Mouse (Mus musculus) layer of hippocampus, adult 9-10 months (tissue): Measurements from ENCODE around the gene P2ry12.

Experiments used
- DNase-seq: peaks from one replicate; pipeline ENCODE4 v3.0.0; 2022; ENCODE audit warnings: low spot score

Gene P2ry12

DNA sequence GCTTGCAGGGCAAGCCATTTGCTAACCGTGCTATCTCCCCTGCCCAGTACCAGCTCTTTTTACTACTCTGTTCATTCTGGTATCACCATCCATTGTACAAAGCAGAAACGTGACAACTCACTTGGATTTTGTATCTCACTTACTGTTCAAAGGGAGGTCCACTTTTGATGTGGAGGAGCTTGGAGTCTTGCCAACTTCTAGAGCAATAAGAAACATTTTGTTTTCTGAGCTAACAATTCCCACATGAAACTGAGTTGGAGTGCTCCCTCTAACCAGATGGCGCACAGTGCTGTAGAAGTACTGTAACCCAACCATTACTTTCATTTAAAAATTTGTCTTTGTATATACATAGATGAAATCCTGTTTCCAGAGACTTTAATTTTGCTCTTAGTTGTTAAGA, 31.8 kb downstream of the P2ry12 start:
- DNase-seq = no peak

- no peak for DNase-seq
These were observed 33.7 kb downstream of the P2ry12 start for GRCm38 (mm10) chr3:59228730-59229551.

GRCm38 (mm10) chr3:59227696-59228095, 35.0 kb downstream of the P2ry12 start:
- DNase-seq = no peak

- DNase-seq = no peak
These were observed 37.3 kb downstream of the P2ry12 start for GRCm38 (mm10) chr3:59225411-59225810.

- no peak for DNase-seq
These were observed 40.4 kb downstream of the P2ry12 start for GRCm38 (mm10) chr3:59222303-59222702.

DNA sequence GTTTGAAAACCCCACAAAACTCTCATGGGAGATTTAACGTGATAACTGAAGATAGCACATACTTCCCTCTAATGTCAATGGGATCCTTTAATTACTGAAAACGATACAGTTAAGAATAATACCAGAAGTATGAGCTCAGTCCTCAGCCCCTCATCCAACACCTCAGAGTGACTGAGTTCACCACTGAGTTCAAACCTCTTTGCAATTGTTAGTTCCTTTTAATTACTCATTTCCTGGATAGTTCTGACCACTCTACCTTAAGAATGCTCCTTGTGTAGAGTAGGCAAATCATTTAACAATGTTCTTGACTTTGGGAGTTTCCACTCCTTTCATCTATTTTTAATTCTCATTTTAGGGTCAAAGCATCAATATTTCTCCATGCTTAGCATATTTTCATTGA, 43.3 kb downstream of the P2ry12 start:
- DNase-seq = no peak

- no peak for DNase-seq
These were observed 45.5 kb downstream of the P2ry12 start for GRCm38 (mm10) chr3:59217211-59217610.

DNA sequence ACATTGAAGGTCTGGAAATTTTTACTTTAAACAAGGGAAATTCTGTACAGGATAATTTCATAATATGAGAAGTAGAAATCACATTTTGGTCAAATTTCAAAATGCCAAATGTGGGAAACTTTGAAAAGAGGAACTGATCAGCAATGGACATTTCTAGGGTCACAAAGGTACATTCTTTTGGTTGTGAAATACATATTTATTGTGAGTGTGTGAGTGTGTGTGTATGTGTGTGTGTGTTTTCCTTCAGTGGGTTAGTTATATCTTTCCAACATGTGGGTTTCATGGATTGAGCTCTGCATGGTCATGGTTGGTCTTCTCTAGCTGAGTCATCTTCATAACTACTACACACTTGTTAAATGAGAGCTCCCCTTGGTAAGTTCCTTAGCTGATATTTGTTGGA, 50.3 kb downstream of the P2ry12 start:
- DNase-seq = no peak

DNA sequence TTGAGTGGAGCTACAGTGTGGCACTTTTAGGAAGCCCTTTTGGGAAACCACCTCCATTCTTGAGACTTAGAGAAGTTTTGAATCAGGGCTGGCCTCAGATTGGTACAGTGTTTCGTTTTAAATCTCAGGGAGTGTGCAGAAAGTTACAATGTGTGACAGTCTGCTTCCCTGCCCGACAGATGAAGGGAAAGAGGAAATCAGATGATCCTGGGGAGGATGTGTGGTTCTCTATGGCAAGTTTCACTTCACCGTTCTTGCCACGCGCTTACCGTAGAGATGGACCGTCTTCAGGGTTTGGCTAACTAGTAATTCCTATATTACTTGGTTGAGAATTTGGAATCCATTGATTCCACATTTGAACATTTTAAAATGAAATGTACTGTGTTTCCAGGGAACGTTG, 50.9 kb downstream of the P2ry12 start:
- no peak for DNase-seq

GRCm38 (mm10) chr3:59210727-59211126, 51.9 kb downstream of the P2ry12 start, which contains the start of gene P2ry13:
Gene P2ry13 (minus strand): TSS chr3:59210882.
- no peak for DNase-seq

DNA sequence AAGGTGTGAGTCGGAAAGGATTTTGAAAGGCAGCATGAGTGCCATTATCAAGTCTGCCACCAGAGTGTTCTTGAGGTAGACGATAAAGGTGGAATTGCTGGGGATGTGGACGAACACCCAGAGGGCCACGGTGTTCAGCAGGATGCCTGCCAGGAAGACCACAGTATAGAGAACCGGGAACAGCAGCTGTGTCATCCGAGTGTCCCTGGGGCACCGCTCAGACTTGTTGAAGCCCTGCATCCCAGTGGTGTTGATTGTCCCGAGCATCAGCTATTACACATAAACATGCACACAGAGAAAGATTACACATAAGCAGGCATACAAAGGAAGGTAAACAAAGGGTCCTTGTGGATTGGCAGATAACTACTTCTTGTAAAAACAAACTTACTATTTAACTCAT, 52.6 kb downstream of the P2ry12 start:
- no peak for DNase-seq

GRCm38 (mm10) chr3:59208650-59209548, 53.8 kb downstream of the P2ry12 start:
- peak; percentile 85 for DNase-seq

DNA sequence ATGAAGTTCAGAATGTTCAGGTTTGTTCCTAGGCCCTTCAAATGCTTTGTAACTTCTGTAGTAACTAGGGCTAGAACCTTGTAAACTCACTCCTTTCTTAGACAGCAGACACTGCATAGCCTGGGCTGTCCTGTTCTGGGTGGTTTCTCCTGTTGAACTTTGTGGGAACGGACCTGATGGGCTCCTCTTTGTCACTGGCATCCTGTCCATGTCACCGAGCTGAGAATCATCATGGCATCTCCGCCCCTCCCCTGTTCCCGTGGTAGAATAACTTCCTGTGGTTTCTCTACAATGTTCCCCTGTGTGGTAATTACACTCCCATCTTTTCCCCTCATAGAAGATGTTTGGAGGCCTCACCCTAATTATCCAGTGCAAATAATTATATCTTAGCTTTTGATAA, 56.7 kb downstream of the P2ry12 start:
- no peak for DNase-seq

DNA sequence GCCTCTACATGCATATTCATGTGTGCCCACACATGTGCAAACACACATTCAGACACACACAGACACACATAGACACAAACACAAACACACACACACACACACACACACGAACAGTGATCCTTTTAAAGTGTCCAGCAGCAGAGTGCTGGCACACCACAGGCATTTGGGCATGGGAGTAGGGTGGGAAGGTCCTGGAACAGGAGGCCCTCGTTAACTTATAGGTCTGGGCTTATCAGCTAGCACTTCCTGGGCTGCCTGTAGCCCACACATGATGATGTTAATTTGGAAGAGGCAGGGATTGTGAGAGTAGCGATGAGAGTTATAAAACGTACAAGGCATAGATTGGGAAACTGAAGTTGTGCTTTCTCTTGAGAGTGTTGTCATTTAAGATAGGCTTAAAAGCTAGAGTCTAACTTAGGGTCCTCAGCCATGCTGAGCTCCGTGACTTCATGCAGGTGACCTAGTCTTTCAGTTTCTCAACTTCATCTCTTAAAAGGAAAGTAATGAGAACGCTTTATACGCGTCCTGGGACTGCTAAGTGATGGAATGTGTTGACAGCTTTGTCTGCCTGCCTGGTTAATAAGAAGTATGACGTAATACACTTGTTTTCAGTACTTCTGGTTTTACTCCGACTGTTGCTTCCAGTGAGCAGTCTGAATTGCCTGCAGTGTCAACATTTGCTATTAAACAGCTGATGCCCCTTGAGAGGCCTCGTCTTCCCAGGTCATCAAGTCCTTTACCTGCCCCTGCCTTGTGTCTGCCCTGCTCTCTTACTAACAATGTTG, 57.8 kb downstream of the P2ry12 start:
- no peak for DNase-seq

GRCm38 (mm10) chr3:59203802-59204520, 58.7 kb downstream of the P2ry12 start:
- DNase-seq = no peak

GRCm38 (mm10) chr3:59197329-59197948, 65.2 kb downstream of the P2ry12 start:
- DNase-seq = no peak

GRCm38 (mm10) chr3:59194938-59195337, 67.7 kb downstream of the P2ry12 start, which contains the start of gene Gpr87:
Gene Gpr87 (minus strand): TSS chr3:59195104.
- DNase-seq = no peak

GRCm38 (mm10) chr3:59194099-59194498, 68.6 kb downstream of the P2ry12 start:
- DNase-seq = no peak

GRCm38 (mm10) chr3:59191674-59192073, 71.0 kb downstream of the P2ry12 start:
- DNase-seq = no peak

- DNase-seq = no peak
These were observed 75.3 kb downstream of the P2ry12 start for GRCm38 (mm10) chr3:59187336-59187735.

- no peak for DNase-seq
These were observed 77.0 kb downstream of the P2ry12 start for GRCm38 (mm10) chr3:59185662-59186061.
